Mouse (Mus musculus) small intestine, adult 2 months (tissue): ENCODE results near the gene Reep1. TPM values are rescaled to one million over a fixed set of nuclear protein-coding genes. Genes with fewer than 3 reads are reported as not detected.

Experiments
- H3K27ac ChIP-seq: fragments of 200-500 bp; 2 replicates; pipeline ENCODE4 v1.5.1; 2012; ENCODE audit warnings: low read depth, low read length, control low read depth, inconsistent platforms; ENCODE audit not compliant: insufficient read depth
- H3K27me3 ChIP-seq: fragments of 200-500 bp; 2 replicates; pipeline ENCODE4 v1.6.1; 2012; ENCODE audit warnings: mild to moderate bottlenecking, moderate library complexity, low read length, inconsistent platforms; ENCODE audit not compliant: control insufficient read depth, insufficient read depth
- H3K36me3 ChIP-seq: fragments of 200-500 bp; 2 replicates; pipeline ENCODE4 v1.6.1; 2012; ENCODE audit warnings: mild to moderate bottlenecking, low read length, control low read depth, inconsistent platforms; ENCODE audit not compliant: control insufficient read depth, insufficient read depth
- H3K4me1 ChIP-seq: fragments of 200-500 bp; 2 replicates; pipeline ENCODE4 v1.6.1; 2012; ENCODE audit warnings: low read length, inconsistent platforms, mixed read lengths; ENCODE audit not compliant: control insufficient read depth, insufficient read depth, insufficient read length
- H3K4me3 ChIP-seq: fragments of 200-500 bp; 2 replicates; pipeline ENCODE4 v1.5.1; 2012; ENCODE audit warnings: low read depth, mild to moderate bottlenecking, control low read depth, inconsistent platforms, low read length, moderate library complexity
- CTCF ChIP-seq: fragments of 200-500 bp; IDR thresholded peaks from 2 replicates; pipeline ENCODE4 v1.5.1; 2012; ENCODE audit warnings: low read depth, mild to moderate bottlenecking, control low read depth, inconsistent platforms, low read length, moderate library complexity, mixed read lengths; ENCODE audit not compliant: insufficient replicate concordance, insufficient read length; ENCODE audit errors: extremely low read depth
- POLR2A ChIP-seq: fragments of 200-500 bp; IDR thresholded peaks from 2 replicates; pipeline ENCODE4 v1.6.1; 2012; ENCODE audit warnings: low read depth, mild to moderate bottlenecking, control low read depth, inconsistent platforms, low read length, moderate library complexity
- WGBS: fragments of 180-500 bp; shearing (Covaris S2); methylation state at CpG from one replicate; pipeline ENCODE4 v1.1.7; 2018; 5-methylcytosine and 5-hydroxymethylcytosine counted together
- polyA plus RNA-seq: library from polyadenylated mRNA; depleted of rRNA; stranded (reverse); fragments of >200 nt; gene quantifications from 2 replicates; pipeline ENCODE4 v1.2.3, GENCODE M21; 2012

The Reep1 gene
- polyA plus RNA-seq, 1 experiment: 0.72 TPM

GRCm38 (mm10) chr6:71746846-71747245, 39.5 kb downstream of the Reep1 start:
- H3K27ac ChIP-seq: no peak overlapping the region
- H3K27me3 ChIP-seq: no peaks in the 10 kb centered on the region
- no peak overlapping the region for H3K4me3 ChIP-seq
- H3K4me1 ChIP-seq: no peaks in the 10 kb centered on the region
- 76% methylated on average over 8 of the region's 8 CpGs for WGBS
- no peaks in the 10 kb centered on the region for H3K36me3 ChIP-seq
- TF ChIP-seq POLR2A: no peak
- no peak for TF ChIP-seq CTCF

DNA sequence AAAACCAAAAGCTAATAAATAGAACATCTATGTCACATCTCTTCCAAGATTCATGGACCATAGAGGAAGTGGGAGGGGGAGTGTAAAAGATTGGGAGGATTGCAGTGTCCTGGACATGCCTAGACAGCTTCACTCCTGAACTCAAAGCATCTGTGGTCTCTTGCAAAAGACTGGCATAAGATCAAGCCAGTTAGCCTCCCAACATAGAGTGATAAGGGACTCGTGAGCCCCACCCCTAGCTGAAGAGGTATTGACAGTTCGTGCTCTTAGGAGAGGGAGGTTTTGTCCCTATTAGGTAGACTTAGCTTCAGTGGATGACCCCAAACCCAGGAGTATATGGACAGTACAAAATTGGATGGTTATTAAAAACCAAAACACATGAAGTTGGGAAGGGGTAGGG, 44.2 kb downstream of the Reep1 start:
- H3K27me3 ChIP-seq: no peaks in the 10 kb centered on the region
- no peak overlapping the region for H3K27ac ChIP-seq
- no peaks in the 10 kb centered on the region for H3K36me3 ChIP-seq
- H3K4me3 ChIP-seq: no peak overlapping the region
- H3K4me1 ChIP-seq: no peaks in the 10 kb centered on the region
- TF ChIP-seq POLR2A (no peak), CTCF (no peak)
- WGBS: 30% methylated on average over 2 of the region's 2 CpGs

DNA sequence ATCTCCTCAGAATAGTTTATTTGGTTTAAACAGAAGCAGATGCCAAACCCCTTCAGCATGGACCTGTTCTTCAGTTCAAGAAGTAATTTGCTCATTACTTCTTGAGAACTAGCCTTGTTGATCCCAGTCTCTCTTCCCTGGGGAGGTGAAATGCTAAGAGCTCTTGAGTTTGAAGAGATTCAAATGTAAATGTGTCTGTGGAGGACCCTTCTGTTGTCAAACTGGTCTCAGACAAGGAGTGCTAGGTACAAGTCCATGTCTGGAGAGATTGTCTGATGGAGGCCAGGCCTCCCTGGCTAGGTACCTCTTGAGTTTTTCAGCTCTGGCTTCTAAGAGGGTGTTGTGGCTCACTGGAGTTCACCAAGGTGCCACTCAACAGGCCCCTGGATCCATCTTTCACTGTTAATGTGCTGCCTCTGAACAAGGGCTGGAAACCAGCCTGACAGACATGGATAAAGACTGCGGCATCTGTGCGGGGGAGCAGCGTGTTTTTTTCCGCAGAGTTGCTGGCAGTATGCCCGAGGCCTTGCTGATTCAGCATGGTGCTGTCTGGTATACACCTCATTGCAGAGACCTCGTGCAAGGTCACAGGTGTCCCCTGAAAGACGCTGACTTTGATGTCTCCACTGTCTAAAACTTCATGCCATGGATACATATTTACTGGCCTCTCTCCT, 45.6 kb downstream of the Reep1 start:
- Histone ChIP-seq H3K4me1 (no peaks in the 10 kb centered on the region), H3K27me3 (no peaks in the 10 kb centered on the region), H3K27ac (no peak overlapping the region), H3K36me3 (no peaks in the 10 kb centered on the region), H3K4me3 (no peak overlapping the region)
- TF ChIP-seq CTCF (no peak), POLR2A (no peak)
- 74% methylated on average over 7 of the region's 7 CpGs for WGBS

DNA sequence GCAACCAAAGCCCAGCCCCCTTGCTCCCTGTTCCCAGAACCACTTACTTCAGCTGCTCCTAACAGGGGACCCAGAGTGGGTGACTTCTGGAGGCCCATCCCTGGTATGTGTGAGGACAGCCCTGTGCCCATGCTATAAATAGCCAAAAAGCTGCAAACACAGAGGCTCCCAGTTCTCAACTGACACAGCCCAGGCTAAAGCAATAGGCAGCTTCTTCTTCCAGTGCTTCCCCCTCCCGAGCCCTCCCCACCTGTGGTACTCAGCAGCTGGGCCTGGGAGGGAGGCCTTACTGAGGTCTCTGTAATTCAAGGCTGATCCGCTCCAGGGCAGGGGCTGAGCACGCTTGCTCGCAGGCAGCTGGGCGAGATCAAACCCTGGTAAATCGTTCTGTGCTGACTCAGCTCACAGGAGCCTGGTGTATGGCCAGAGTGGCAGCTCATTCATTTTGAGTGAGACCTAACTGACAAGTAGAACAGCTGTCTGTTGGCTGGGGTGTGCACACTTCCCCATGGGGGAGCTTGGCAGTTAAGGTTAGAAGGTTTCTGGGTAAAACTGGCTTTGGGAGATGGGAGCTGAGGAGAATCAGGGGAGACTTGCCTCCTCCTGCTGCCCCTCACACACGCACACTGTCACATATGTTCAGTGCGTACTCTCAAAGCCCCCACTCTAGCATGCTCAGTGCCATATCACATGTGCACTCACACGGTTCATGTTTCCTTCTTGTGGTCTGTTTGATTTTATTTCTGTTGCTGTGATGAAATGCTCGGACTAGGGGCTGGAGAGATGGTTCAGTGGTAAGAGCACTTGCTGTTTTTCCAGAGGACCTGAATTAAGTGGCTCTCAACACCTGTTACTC, 49.9 kb downstream of the Reep1 start:
- H3K36me3 ChIP-seq: no peaks in the 10 kb centered on the region
- TF ChIP-seq CTCF: no peak
- no peak for TF ChIP-seq POLR2A
- 62% methylated on average over 10 of the region's 10 CpGs for WGBS
- no peak overlapping the region for H3K4me3 ChIP-seq
- no peaks in the 10 kb centered on the region for H3K4me1 ChIP-seq
- H3K27ac ChIP-seq: no peak overlapping the region
- no peaks in the 10 kb centered on the region for H3K27me3 ChIP-seq

GRCm38 (mm10) chr6:71758780-71759179, 51.4 kb downstream of the Reep1 start:
- Histone ChIP-seq H3K4me1 (no peaks in the 10 kb centered on the region), H3K36me3 (no peaks in the 10 kb centered on the region), H3K4me3 (no peak overlapping the region), H3K27ac (no peak overlapping the region), H3K27me3 (no peaks in the 10 kb centered on the region)
- 41% methylated on average over 4 of the region's 4 CpGs for WGBS
- TF ChIP-seq POLR2A (no peak), CTCF (no peak)

- no peaks in the 10 kb centered on the region for H3K4me1 ChIP-seq
- no peak overlapping the region for H3K4me3 ChIP-seq
- H3K27ac ChIP-seq: no peak overlapping the region
- TF ChIP-seq CTCF (no peak), POLR2A (no peak)
- no peaks in the 10 kb centered on the region for H3K27me3 ChIP-seq
- no peaks in the 10 kb centered on the region for H3K36me3 ChIP-seq
- whole genome bisulfite sequencing: 81% methylated on average over 6 of the region's 6 CpGs
These were observed 52.7 kb downstream of the Reep1 start for GRCm38 (mm10) chr6:71760073-71760472.

DNA sequence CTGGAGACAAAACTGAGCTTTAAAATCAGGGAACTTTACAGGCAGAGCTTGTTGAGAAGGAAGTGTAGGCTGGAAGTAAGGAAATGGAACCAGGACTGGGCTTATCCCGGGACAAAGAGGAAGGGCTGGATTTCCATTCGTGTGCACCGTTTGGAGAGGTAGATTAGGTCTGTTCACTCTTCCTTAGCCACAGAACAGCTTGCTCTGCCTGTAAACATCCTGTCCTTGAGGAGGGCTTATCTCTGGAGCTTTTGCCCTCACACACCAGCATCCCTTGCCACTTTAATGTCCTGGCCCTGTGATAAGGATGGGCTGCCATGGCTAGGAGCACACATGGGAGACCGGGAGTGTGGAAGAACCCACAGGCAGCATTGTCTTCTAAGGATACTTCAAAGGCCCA, 60.4 kb downstream of the Reep1 start:
- TF ChIP-seq CTCF (no peak), POLR2A (no peak)
- no peak overlapping the region for H3K27ac ChIP-seq
- no peaks in the 10 kb centered on the region for H3K4me1 ChIP-seq
- no peak overlapping the region for H3K4me3 ChIP-seq
- H3K27me3 ChIP-seq: no peaks in the 10 kb centered on the region
- H3K36me3 ChIP-seq: no peaks in the 10 kb centered on the region
- 48% methylated on average over 4 of the region's 4 CpGs for WGBS
